ENCODE assay signal across 9 mouse cellular contexts in genomic region chr1:51265926-51266325, GRCm38 (mm10). TPM values are rescaled to one million over a fixed set of nuclear protein-coding genes. Genes with fewer than 3 reads are reported as not detected.
DNase-seq lines count a peak whose midpoint lies in the region; ATAC-seq and TF ChIP-seq lines count a peak whose summit lies in the region.
"Had no signal": no experiment of that assay in that cellular context is flagged by ENCODE, and none has a peak within 500 bp of the region (broad histone marks: within the 10 kb centered on the region; RNA-seq: fewer than 3 reads in every experiment).

No protein-coding gene starts in this region.

- TF ChIP-seq CTCF in kidney, adult 2 months (conservative IDR thresholded peaks at IDR 0.05; ENCODE audit: insufficient read depth, insufficient read length, low read depth, low read length), result no peak
- TF ChIP-seq CTCF in heart, postnatal 0 days (IDR thresholded peaks at IDR 0.05; ENCODE audit: low read depth), result no peak

- H3K4me1 ChIP-seq in kidney, adult 2 months (ENCODE audit: control insufficient read depth, insufficient read depth, low read length), result peaks cover 8% of the 10 kb centered on the region; the same call in 1 of the 2 replicates
- peaks cover 51% of the 10 kb centered on the region for H3K4me1 ChIP-seq in heart, postnatal 0 days (ENCODE audit: control insufficient read depth, insufficient read depth)
- H3K4me1 ChIP-seq in liver, embryonic 12.5 days, result no peaks in the 10 kb centered on the region
- peaks cover 24% of the 10 kb centered on the region; the same call in 1 of the 2 replicates for H3K4me1 ChIP-seq in stomach, embryonic 16.5 days (ENCODE audit: control insufficient read depth, insufficient read depth, low read length)

- DNase-seq in kidney, adult 2 months, result peak; percentile 72
- DNase-seq in kidney, postnatal 4 days, result no peak
- peak; percentile 87 for DNase-seq in heart, postnatal 0 days (ENCODE audit: low spot score)
- DNase-seq in B cell, adult 2 months, result no peak
- no peak for DNase-seq in spleen, postnatal 36 days (ENCODE audit: low spot score in 2 of 2)
- DNase-seq: layer of hippocampus, adult 9-11 months had no signal

- H3K36me3 ChIP-seq in kidney, adult 2 months (ENCODE audit: control insufficient read depth, insufficient read depth, low read length), result no peaks in the 10 kb centered on the region
- H3K36me3 ChIP-seq in heart, postnatal 0 days (replicated peaks; ENCODE audit: control insufficient read depth, insufficient read depth, low read length), result no peaks in the 10 kb centered on the region
- H3K36me3 ChIP-seq in liver, embryonic 12.5 days, result no peaks in the 10 kb centered on the region
- no peaks in the 10 kb centered on the region for H3K36me3 ChIP-seq in stomach, embryonic 16.5 days (ENCODE audit: control insufficient read depth, insufficient read depth, low read length)

- no peaks in the 10 kb centered on the region for H3K27me3 ChIP-seq in kidney, adult 2 months (replicated peaks; ENCODE audit: control insufficient read depth, insufficient read depth, low read length)
- H3K27me3 ChIP-seq in heart, postnatal 0 days (ENCODE audit: control insufficient read depth, insufficient read depth, low read length), result no peaks in the 10 kb centered on the region
- H3K27me3 ChIP-seq in liver, embryonic 12.5 days (replicated peaks), result no peaks in the 10 kb centered on the region
- H3K27me3 ChIP-seq in stomach, embryonic 16.5 days (ENCODE audit: control insufficient read depth, insufficient read depth, low read length), result no peaks in the 10 kb centered on the region

- 66% methylated on average over 2 of the region's 2 CpGs for WGBS in kidney, adult 2 months
- WGBS in heart, postnatal 0 days, result 3% methylated on average over 2 of the region's 2 CpGs
- 24% methylated on average over 2 of the region's 2 CpGs for WGBS in liver, embryonic 12.5 days (ENCODE audit: insufficient replicate concordance)
- WGBS in stomach, embryonic 16.5 days, result 29% methylated on average over 2 of the region's 2 CpGs

- TF ChIP-seq POLR2A in kidney, adult 2 months (IDR thresholded peaks at IDR 0.05; ENCODE audit: low read depth, low read length), result no peak

- H3K9ac ChIP-seq in heart, postnatal 0 days (replicated peaks; ENCODE audit: low read depth, low read length), result no peak overlapping the region
- no peak overlapping the region for H3K9ac ChIP-seq in liver, embryonic 12.5 days
- H3K9ac ChIP-seq in stomach, embryonic 16.5 days (ENCODE audit: low read length), result no peak overlapping the region

- peak; percentile 76 for ATAC-seq in heart, postnatal 0 days (ENCODE audit: insufficient read depth, low read depth)
- peak; percentile 51 for ATAC-seq in liver, embryonic 12.5 days
- peak; percentile 71; the same call in 1 of the 2 replicates for ATAC-seq in stomach, embryonic 16.5 days (ENCODE audit: insufficient read depth, low FRiP score)
- no peak for ATAC-seq in megakaryocyte progenitor cell, adult 5-6 weeks (replicated peaks; ENCODE audit: poor library complexity)

- H3K9me3 ChIP-seq in heart, postnatal 0 days (replicated peaks; ENCODE audit: control insufficient read depth, low read length), result no peaks in the 10 kb centered on the region
- no peaks in the 10 kb centered on the region for H3K9me3 ChIP-seq in liver, embryonic 12.5 days (replicated peaks)
- no peaks in the 10 kb centered on the region for H3K9me3 ChIP-seq in stomach, embryonic 16.5 days (replicated peaks; ENCODE audit: control insufficient read depth, low read length)

- H3K4me2 ChIP-seq in heart, postnatal 0 days (ENCODE audit: low read depth, low read length), result no peak overlapping the region
- no peak overlapping the region for H3K4me2 ChIP-seq in liver, embryonic 12.5 days
- H3K4me2 ChIP-seq in stomach, embryonic 16.5 days (ENCODE audit: low read depth, low read length), result no peak overlapping the region

- TF ChIP-seq EP300 in heart, postnatal 0 days (IDR thresholded peaks at IDR 0.05; ENCODE audit: low read depth), result 0 out of 2 replicates have a peak, but pooled peaks have one; percentile 79

- peak overlapping the region; percentile 93 for H3K27ac ChIP-seq in kidney, adult 2 months (ENCODE audit: insufficient read depth, low read depth, low read length)
- peak overlapping the region; percentile 92 for H3K27ac ChIP-seq in heart, postnatal 0 days (ENCODE audit: low read depth)
- H3K27ac ChIP-seq in liver, embryonic 12.5 days, result peak overlapping the region; percentile 40; the same call in 1 of the 2 replicates
- peak overlapping the region; percentile 79 for H3K27ac ChIP-seq in stomach, embryonic 16.5 days (ENCODE audit: low read length)

- H3K4me3 ChIP-seq in kidney, adult 2 months (ENCODE audit: insufficient read depth, low read depth, low read length), result no peak overlapping the region
- no peak overlapping the region for H3K4me3 ChIP-seq in heart, postnatal 0 days (ENCODE audit: low read depth, low read length)
- no peak overlapping the region for H3K4me3 ChIP-seq in liver, embryonic 12.5 days
- no peak overlapping the region for H3K4me3 ChIP-seq in stomach, embryonic 16.5 days (replicated peaks; ENCODE audit: low read length)

RNA-seq across cellular contexts. Expression of gene Cavin2, which starts 23.0 kb away (rescaled TPM):
- polyA plus RNA-seq in kidney, adult 2 months (2012; rRNA removed), result 20.9 TPM in 2 replicates
- total RNA-seq in heart, postnatal 0 days (2014; rRNA removed; ENCODE audit: low replicate concordance), result 185 and 253 TPM in 2 replicates
- 190 and 192 TPM in 2 replicates for polyA plus RNA-seq in heart, postnatal 0 days (2015; fragmentation: Nextera tagmentation; extraction: Ambion mirVana)
- 28.1 and 30.9 TPM in 2 replicates for polyA plus RNA-seq in liver, embryonic 12.5 days (2016; fragmentation: Nextera tagmentation; extraction: Ambion mirVana)
- 91.8 and 97.7 TPM in 2 replicates for polyA plus RNA-seq in stomach, embryonic 16.5 days (2015; fragmentation: Nextera tagmentation; extraction: Ambion mirVana)
- 0.34 and 0.69 TPM in 2 replicates for total RNA-seq in megakaryocyte progenitor cell, adult 5-6 weeks (2015)
- total RNA-seq in megakaryocyte progenitor cell, adult 5-6 weeks (2017), result 0.33 and 0.37 TPM in 2 replicates

Comparison
In these comparisons a context has a peak if more than half of its experiments do, and no peak if none do; other contexts are left out.
1. DNase-seq: peak in kidney, adult 2 months (single experiment) and heart, postnatal 0 days (single experiment); none in kidney, postnatal 4 days (0 of 2), B cell, adult 2 months (0 of 2) and spleen, postnatal 36 days (0 of 2).
2. H3K27ac ChIP-seq: peak in every context shown above with its lines; median percentile 93 in kidney, adult 2 months; 92 in heart, postnatal 0 days; 79 in stomach, embryonic 16.5 days; 40 in liver, embryonic 12.5 days.